Mouse (Mus musculus) liver, adult (tissue): ENCODE measurements around the gene Cpvl.

Experiments used
- GATA4 ChIP-seq: IDR thresholded peaks from 2 replicates; pipeline ENCODE4 v1.6.1; 2014; ENCODE audit warnings: mild to moderate bottlenecking, low read length; ENCODE audit not compliant: insufficient replicate concordance

Gene Cpvl

GRCm38 (mm10) chr6:53925192-53925591, 53.3 kb downstream of the Cpvl start:
- TF ChIP-seq GATA4, result no peak

DNA sequence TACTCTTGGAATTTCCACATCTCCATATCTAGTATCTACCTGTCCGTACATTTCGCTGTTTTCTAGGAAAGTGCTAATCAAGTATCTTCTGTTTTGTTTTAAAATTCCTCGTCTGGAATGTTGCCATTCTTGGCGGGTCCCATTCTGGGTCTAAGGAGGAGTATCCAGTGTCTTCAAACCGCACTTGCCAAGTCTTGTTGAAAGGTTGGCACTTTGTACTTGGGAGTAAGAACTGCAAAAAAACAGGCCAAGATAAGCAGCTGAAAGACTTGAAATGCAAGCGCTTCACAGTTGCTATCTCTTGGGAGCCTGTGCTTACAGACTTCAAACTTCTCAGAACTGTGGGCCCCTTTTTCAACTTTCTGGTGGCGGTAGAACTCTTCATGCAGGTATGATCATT, 58.4 kb downstream of the Cpvl start:
- TF ChIP-seq GATA4, result no peak

DNA sequence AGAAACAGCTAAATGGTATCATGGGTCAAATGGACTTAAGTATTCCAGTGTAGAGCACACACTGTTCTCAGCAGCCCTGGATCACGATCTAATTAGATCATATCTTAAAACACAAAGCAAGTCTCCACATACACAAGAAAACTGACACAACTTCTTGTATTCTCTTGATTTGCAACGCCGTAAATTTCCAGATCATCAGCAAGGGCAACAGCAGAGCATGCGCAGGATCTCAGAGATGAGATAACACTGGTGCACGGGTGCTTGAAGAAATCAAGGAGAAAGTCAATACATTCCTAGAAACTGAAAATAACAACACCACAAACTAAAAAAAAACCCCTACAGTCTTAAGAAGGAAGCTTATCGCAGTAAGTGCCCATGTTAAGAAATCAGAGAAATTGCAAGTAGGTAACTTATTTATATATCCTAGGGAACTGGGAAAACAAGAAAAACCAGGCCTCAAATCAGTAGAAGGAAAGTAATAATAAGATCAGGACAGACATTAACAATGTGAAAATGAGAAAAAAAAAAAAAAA, 61.4 kb downstream of the Cpvl start:
- no peak for TF ChIP-seq GATA4

DNA sequence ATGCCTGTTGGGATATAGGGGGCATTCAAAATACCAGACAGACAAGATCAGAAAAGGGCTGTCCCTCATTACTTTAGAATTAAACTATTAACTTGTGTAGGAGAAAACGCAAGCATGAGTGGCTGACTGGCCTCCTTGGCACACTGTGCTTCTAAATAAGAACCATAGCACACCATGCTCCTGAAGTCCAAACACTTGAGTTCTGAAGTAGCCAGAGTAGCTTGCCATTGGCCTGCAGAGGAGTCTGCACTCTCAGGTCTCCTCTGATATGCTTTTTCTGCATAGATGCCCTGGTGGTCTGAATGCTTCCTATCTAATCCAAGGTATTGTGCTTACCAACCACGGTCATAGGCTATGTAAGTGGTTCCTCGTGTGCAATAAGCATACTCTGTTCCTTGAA, 63.1 kb downstream of the Cpvl start:
- TF ChIP-seq GATA4, result no peak

- TF ChIP-seq GATA4, result no peak
Observed at GRCm38 (mm10) chr6:53913151-53913550, 65.3 kb downstream of the Cpvl start.

DNA sequence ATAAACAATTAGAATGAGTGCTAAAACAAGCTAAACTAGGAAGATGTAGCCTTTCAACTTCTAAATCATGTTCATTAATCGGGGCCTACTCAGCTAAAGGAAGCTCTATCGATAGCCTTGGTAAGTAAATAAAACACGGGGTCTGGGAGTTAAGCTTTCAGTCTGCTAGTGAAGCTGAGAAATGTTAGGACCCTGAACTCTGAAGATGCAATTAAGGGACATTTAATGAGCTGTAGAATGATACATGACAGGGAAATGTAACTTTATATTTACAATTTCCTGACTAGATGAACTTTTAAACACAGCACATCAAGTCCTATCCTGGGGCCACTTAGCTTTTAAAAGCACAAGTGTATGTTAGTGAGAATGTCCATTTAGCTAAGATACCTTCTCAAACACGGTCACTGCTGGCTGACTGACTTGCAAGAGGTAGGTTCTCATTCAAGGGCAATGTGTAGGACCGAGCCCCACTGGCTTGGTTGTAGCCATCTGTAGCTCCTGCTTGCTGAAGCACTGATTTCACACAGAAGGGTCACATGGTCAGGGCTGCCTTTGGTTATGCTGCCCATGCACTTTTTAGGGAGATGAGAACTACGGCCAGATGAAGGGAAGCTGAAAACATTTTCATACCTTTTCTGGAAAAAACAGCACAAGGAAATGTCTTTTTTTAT, 66.2 kb downstream of the Cpvl start:
- TF ChIP-seq GATA4, result no peak

DNA sequence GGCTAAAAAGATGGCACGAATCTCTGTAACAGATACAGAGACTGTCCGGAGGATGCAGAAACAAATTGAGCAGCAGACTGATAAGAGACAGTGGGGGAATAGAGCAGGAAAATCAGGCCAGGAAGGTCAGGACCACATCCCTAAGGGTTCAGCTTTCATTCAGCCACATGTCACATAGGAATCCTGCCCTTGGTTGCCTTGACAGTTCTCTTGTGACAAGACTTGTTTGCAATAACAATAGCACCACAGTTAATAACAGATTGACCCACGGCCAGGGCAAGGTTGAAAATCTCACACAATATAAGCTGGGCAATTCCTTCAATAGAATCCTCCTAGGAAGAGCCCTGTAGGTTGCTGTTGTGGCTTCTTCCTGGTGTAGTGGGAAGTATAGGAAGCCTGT, 68.5 kb downstream of the Cpvl start:
- TF ChIP-seq GATA4, result no peak

DNA sequence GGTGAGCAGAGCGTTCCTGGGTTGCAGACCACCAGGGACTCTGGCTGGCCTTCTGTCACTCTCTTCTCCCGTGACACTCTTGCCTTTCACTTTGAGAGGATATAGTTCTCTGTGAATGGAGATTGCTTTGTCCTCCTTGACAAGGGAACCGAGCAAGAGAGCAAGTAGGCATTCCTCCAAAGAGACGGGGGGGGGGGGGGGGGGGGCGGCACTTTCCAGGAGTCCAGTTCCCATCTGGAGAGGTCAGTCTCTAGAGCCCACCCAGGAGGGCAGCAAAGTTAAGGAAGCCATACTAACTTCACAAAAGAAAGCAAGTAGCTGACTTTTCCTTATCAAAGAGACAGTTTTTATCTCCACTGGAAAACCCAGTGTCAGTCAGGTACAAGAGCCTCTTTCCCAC, 69.0 kb downstream of the Cpvl start:
- TF ChIP-seq GATA4, result no peak

- no peak for TF ChIP-seq GATA4
Observed at GRCm38 (mm10) chr6:53906871-53907270, 71.6 kb downstream of the Cpvl start.

DNA sequence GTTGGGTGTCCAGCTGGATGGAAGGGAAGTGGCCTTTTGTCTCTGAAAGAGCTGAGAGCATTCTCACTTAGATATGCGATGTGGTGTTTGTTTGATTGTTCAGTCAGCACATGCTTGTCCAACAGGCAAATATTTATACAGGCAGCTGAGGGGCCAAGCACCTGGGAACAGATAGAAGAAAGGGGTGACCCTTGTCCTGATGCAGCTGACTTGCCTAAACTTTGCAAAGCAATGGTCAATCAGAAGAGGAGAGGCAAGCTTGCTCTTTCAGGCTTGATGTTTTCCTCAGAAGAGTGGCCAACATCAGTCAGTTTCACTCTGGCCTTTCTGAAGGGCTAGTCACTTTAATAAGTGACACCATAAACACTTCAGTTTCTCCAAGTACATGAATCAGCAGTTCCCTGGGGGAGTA, 72.4 kb downstream of the Cpvl start:
- no peak for TF ChIP-seq GATA4

- no peak for TF ChIP-seq GATA4
Observed at GRCm38 (mm10) chr6:53905576-53905975, 72.9 kb downstream of the Cpvl start.

DNA sequence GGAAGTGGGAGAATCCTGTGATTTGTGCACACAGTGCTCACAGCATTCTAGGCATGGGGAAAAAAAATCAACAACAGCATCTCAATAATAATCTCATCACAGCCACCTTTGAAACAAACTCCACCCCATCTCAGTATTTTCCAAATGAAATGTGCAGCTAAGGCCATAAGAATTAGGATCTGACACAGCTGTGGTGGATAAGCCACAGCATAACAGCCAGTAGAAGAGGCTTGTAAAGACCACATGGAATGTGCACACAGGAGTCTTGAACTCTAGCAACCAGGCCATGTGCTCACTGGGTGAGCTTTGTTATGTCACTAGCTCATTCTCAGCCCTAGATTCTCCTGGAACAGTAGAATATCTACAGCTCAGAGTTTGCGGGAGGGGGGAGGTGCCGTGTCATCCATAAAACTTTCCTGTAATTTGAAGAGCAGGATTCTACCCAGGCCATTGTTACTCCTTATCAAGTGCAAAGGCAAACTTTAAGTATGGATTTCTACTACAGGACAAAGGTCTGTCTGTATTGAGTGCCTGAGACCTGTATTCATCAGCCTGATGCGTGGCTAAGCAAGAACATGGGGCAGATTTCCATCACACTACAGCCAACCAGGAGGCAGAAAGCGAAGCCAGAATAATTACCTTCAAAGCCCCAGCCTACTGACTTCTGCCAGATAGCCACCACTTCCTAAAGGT, 73.6 kb downstream of the Cpvl start:
- no peak for TF ChIP-seq GATA4

- no peak for TF ChIP-seq GATA4
Observed at GRCm38 (mm10) chr6:53904186-53904585, 74.3 kb downstream of the Cpvl start.

DNA sequence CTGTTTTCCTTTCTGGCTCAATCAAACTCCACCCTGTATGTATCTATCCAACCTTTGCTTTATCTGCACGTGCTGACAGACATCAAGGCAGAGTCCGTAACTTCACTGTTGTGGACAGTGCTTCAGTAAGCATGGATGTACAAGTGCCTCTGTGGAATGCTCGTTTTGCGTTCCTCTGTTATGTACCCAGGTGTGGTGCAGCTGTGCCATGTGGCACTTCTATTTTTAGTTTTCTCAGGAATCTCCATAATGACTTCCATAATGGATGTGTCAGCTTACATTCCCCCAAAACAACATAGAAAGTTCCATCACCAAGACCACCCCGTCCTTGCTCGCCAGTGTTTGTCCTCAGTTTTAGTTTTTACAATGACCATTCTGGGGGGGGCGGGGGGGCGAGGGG, 76.7 kb downstream of the Cpvl start:
- no peak for TF ChIP-seq GATA4

DNA sequence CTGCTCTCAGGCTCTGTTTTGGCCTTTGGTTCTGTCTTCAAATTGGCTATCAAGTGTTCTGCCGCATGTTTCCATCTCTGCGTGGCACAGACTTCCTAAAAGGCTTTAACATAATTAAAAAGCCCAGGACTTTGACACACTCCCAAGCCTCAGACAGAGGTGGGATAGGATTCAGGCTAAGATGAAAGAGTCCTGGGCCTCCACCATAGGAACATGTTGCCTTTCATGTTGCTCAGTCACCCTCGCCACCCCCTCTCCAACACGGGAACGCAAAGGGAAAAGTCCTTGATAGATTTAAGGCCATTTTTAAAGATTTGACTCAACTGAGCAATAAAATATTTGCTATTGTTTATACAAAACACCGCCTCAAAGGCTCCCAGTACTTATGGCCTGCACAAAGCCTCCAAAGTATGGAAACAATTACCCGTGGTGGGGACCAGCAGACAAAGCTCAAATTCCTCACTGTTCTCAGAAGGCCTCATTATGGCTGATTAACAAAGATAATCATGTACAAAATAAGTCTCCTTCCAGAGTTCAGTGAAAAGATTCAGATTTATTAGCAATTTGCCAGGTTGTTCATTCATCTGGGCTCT, 80.5 kb downstream of the Cpvl start:
- TF ChIP-seq GATA4, result no peak

DNA sequence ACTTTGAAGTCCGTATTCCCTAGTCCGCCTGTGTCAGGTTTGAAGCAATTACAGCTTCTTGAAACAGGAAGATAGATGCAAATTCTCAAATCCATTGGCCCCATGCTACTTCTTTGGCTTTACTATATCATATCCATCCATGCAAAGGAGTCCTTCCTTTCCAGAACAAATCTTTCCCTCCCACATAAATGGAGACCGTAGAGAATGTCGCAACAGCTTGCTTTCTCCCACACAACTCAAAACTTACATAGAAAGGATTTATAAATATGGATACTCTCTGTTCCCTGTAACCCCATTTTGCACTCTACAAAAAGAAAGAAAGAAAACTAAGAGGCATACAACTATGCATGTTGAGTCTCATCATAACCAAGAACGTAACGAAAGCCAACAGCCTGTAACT, 81.3 kb downstream of the Cpvl start:
- no peak for TF ChIP-seq GATA4
